Mouse (Mus musculus): Measurements from ENCODE around the gene AW549877. TPM values are rescaled to one million over a fixed set of nuclear protein-coding genes. Genes with fewer than 3 reads are reported as not detected.
A peak's percentile ranks its signal among the peaks of the same experiment; 100 is the strongest.

Gene AW549877
- 23.2 and 26.2 TPM in 2 replicates for total RNA-seq (2014; rRNA removed)
- 15.7 and 19.6 TPM in 2 replicates for polyA plus RNA-seq (2015; fragmentation: Nextera tagmentation; extraction: Ambion mirVana)

DNA sequence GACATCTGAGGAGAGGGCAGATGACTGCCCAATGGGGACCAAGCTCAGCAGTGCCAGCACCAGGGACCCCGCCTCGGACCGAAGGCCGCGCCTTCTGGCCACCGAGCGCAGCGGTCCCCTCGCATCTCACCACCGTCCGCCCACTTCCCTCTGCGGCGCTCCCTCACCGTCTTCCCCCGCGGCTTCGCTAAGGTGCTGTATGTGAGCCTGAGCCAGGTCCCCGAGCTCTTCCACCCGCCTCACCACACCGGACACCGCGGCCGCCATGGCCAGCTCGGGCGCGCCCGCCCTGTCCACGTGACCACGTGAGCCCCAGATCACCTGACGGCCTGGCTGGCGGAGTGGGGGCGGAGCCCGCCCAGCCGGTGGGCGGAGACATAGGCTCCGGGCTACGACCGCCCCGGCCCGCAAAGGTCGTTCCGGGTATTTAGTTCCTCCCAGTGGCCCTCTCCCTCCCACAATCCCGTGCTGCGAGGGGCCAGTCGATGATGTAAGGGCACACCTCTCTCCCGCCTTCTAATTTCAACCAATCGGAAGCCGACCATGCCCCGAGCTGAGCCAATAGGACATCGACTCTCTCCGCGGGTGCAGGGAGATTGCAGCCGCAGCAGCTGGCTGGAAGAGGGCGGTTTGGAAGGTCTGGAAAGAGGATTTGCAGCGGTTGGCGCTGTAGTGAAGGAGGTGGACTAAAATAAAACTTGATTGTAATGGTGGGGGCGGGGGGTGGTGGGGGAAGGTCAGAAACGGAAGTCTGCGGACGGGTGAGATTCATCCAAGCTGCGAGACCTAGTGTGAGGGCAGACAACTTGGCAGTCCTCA lies at the start of gene AW549877:
Gene AW549877, minus strand, starts transcription at position 297 of the 819 bp plus-strand sequence.
- peak; percentile 97 for DNase-seq

GRCm38 (mm10) chr15:4043032-4043471 lies 47.5 kb upstream of the AW549877 start:
- peaks cover 22% of the 10 kb centered on the region for H3K36me3 ChIP-seq (ENCODE audit: insufficient read depth)
- no peak overlapping the region for H3K27ac ChIP-seq (ENCODE audit: low read depth, low read length)
- H3K27me3 ChIP-seq (ENCODE audit: insufficient read depth, low read length): no peaks in the 10 kb centered on the region
- 23% methylated on average over 4 of the region's 4 CpGs for WGBS
- no peak overlapping the region for H3K4me3 ChIP-seq (ENCODE audit: low read depth, low read length)
- peak; percentile 68 for TF ChIP-seq CTCF (IDR thresholded peaks at IDR 0.05; ENCODE audit: low read depth)
- ATAC-seq (peak; percentile 41), DNase-seq (peak; percentile 56)
- H3K4me2 ChIP-seq (ENCODE audit: low read depth): no peak overlapping the region
- H3K9ac ChIP-seq: no peak overlapping the region
- H3K4me1 ChIP-seq (ENCODE audit: insufficient read depth): no peaks in the 10 kb centered on the region
- no peaks in the 10 kb centered on the region for H3K9me3 ChIP-seq (ENCODE audit: low read length)

More for the DNA sequence above, at the start of gene AW549877:
- Histone ChIP-seq H3K4me1 (ENCODE audit: insufficient read depth) (no peaks in the 10 kb centered on the region), H3K4me3 (ENCODE audit: low read depth, low read length) (peak within 1 kb of the TSS; percentile 74), H3K9ac (peak within 1 kb of the TSS; percentile 85), H3K27ac (ENCODE audit: low read depth, low read length) (peak within 1 kb of the TSS; percentile 87), H3K36me3 (ENCODE audit: insufficient read depth) (peaks cover 11% of the 10 kb centered on the region; the same call in 1 of the 2 replicates), H3K27me3 (ENCODE audit: insufficient read depth, low read length) (no peaks in the 10 kb centered on the region), H3K4me2 (ENCODE audit: low read depth) (peak within 1 kb of the TSS; percentile 76), H3K9me3 (ENCODE audit: low read length) (no peaks in the 10 kb centered on the region)
- no peak for TF ChIP-seq CTCF (IDR thresholded peaks at IDR 0.05; ENCODE audit: low read depth)
- WGBS: 2% methylated on average over 58 of the region's 61 CpGs
- ATAC-seq: peak; percentile 99

DNA sequence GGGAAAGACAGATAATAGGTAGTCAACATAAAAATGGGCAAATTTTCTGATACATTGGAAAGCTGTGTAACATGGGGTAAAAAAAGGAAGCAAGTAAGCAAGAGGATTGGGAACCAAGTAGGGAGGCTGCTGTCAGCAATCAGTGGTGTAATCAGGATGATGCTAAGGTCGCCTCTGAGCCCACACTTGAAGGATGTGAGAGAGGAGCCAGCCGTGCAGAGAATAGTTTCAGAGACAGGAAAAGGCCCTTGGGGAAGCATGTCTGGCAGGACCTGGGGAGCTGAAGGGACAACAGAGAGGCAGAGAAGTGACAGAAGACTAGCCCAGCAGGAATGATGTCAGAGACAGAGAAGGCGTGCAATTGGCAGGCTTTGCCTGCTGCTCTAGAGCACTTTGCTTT lies 46.9 kb upstream of the AW549877 start:
- H3K4me1 ChIP-seq (ENCODE audit: insufficient read depth): no peaks in the 10 kb centered on the region
- 0 out of 2 replicates have a peak, but pooled peaks have one; percentile 12 for ATAC-seq
- no peak for DNase-seq
- no peaks in the 10 kb centered on the region for H3K27me3 ChIP-seq (ENCODE audit: insufficient read depth, low read length)
- no peak overlapping the region for H3K4me2 ChIP-seq (ENCODE audit: low read depth)
- no peak overlapping the region for H3K27ac ChIP-seq (ENCODE audit: low read depth, low read length)
- H3K36me3 ChIP-seq (ENCODE audit: insufficient read depth): peaks cover 22% of the 10 kb centered on the region
- H3K9me3 ChIP-seq (ENCODE audit: low read length): no peaks in the 10 kb centered on the region
- no peak overlapping the region for H3K4me3 ChIP-seq (ENCODE audit: low read depth, low read length)
- H3K9ac ChIP-seq: no peak overlapping the region
- 77% methylated on average over 3 of the region's 3 CpGs for WGBS
- TF ChIP-seq CTCF (IDR thresholded peaks at IDR 0.05; ENCODE audit: low read depth): no peak

GRCm38 (mm10) chr15:4033168-4034004 lies 37.8 kb upstream of the AW549877 start:
- no peak for ATAC-seq

GRCm38 (mm10) chr15:4028960-4029359 lies 33.4 kb upstream of the AW549877 start:
- Histone ChIP-seq H3K9ac (no peak overlapping the region), H3K36me3 (ENCODE audit: insufficient read depth) (no peaks in the 10 kb centered on the region), H3K27ac (ENCODE audit: low read depth, low read length) (no peak overlapping the region), H3K4me2 (ENCODE audit: low read depth) (no peak overlapping the region), H3K4me1 (ENCODE audit: insufficient read depth) (peaks cover 5% of the 10 kb centered on the region; the same call in 1 of the 2 replicates), H3K9me3 (ENCODE audit: low read length) (no peaks in the 10 kb centered on the region), H3K27me3 (ENCODE audit: insufficient read depth, low read length) (no peaks in the 10 kb centered on the region), H3K4me3 (ENCODE audit: low read depth, low read length) (no peak overlapping the region)
- TF ChIP-seq CTCF (IDR thresholded peaks at IDR 0.05; ENCODE audit: low read depth): no peak
- DNase-seq (no peak), ATAC-seq (no peak)

More at GRCm38 (mm10) chr15:4033168-4034004, 37.8 kb upstream of the AW549877 start:
- H3K4me3 ChIP-seq (ENCODE audit: low read depth, low read length): no peak overlapping the region
- H3K9me3 ChIP-seq (ENCODE audit: low read length): no peaks in the 10 kb centered on the region
- no peak overlapping the region for H3K4me2 ChIP-seq (ENCODE audit: low read depth)
- H3K36me3 ChIP-seq (ENCODE audit: insufficient read depth): peaks cover 8% of the 10 kb centered on the region; the same call in 1 of the 2 replicates
- 89% methylated on average over 3 of the region's 3 CpGs for WGBS
- no peaks in the 10 kb centered on the region for H3K27me3 ChIP-seq (ENCODE audit: insufficient read depth, low read length)
- H3K27ac ChIP-seq (ENCODE audit: low read depth, low read length): no peak overlapping the region
- DNase-seq: no peak
- H3K4me1 ChIP-seq (ENCODE audit: insufficient read depth): no peaks in the 10 kb centered on the region
- TF ChIP-seq CTCF (IDR thresholded peaks at IDR 0.05; ENCODE audit: low read depth): no peak
- no peak overlapping the region for H3K9ac ChIP-seq

- Histone ChIP-seq H3K4me3 (ENCODE audit: low read depth, low read length) (no peak overlapping the region), H3K4me1 (ENCODE audit: insufficient read depth) (peaks cover 5% of the 10 kb centered on the region; the same call in 1 of the 2 replicates), H3K27me3 (ENCODE audit: insufficient read depth, low read length) (no peaks in the 10 kb centered on the region), H3K36me3 (ENCODE audit: insufficient read depth) (no peaks in the 10 kb centered on the region), H3K27ac (ENCODE audit: low read depth, low read length) (no peak overlapping the region), H3K9me3 (ENCODE audit: low read length) (no peaks in the 10 kb centered on the region), H3K4me2 (ENCODE audit: low read depth) (no peak overlapping the region), H3K9ac (no peak overlapping the region)
- 72% methylated on average over 6 of the region's 6 CpGs for WGBS
- TF ChIP-seq CTCF (IDR thresholded peaks at IDR 0.05; ENCODE audit: low read depth): no peak
- no peak for DNase-seq
- ATAC-seq: no peak
These were observed 32.8 kb upstream of the AW549877 start for GRCm38 (mm10) chr15:4028411-4028700.

Data from forebrain, postnatal 0 days (tissue).